Mouse (Mus musculus): Measurements from ENCODE around the gene Med12l.

- TF ChIP-seq POLR2A (IDR thresholded peaks at IDR 0.05; ENCODE audit: borderline replicate concordance, extremely low read depth, low read depth, low read length), result no peak
- no peak for TF ChIP-seq CTCF (IDR thresholded peaks at IDR 0.05; ENCODE audit: insufficient read depth, low read length)
Observed at GRCm38 (mm10) chr3:59098540-59098939, 92.9 kb downstream of the Med12l start.

Measured in lung, adult 2 months (tissue).